Mouse (Mus musculus) heart, embryonic 14.5 days (tissue): Measurements from ENCODE around the gene Snrpc. TPM values are rescaled to one million over a fixed set of nuclear protein-coding genes. Genes with fewer than 3 reads are reported as not detected.

Experiments used
- ATAC-seq: fragments of 200-750 bp; cut with Nextera tagmentation; 2 replicates; pipeline ENCODE4 v1.8.0; 2017; ENCODE audit warnings: low read depth, moderate TSS enrichment; ENCODE audit not compliant: insufficient number of reproducible peaks, insufficient read depth, low FRiP score
- H3K27ac ChIP-seq, 2 experiments: fragments of 200-500 bp in 1 of 2; fragments of 300-500 bp in 1 of 2; sonication (generic) in 1 of 2; replicated peaks in 1 of 2; 2 replicates each; pipeline ENCODE4 v1.5.1; 2012 to 2014; ENCODE audit warnings: low read depth in 2 of 2, low read length in 2 of 2, control low read depth in 1 of 2, mild to moderate bottlenecking in 1 of 2, mixed read lengths in 1 of 2; ENCODE audit not compliant: control insufficient read depth in 1 of 2, insufficient read depth in 1 of 2
- H3K27me3 ChIP-seq: fragments of 300-500 bp; sonication (generic); 2 replicates; pipeline ENCODE4 v1.6.1; 2014; ENCODE audit warnings: mild to moderate bottlenecking, low read length, control low read depth; ENCODE audit not compliant: control insufficient read depth, insufficient read depth
- H3K36me3 ChIP-seq: fragments of 300-500 bp; sonication (generic); 2 replicates; pipeline ENCODE4 v1.6.1; 2014; ENCODE audit warnings: mild to moderate bottlenecking, control low read depth, low read length, mixed read lengths; ENCODE audit not compliant: control insufficient read depth, insufficient read depth
- H3K4me1 ChIP-seq, 2 experiments: fragments of 200-500 bp in 1 of 2; fragments of 300-500 bp in 1 of 2; sonication (generic) in 1 of 2; 2 replicates each; pipeline ENCODE4 v1.6.1; 2012 to 2014; ENCODE audit warnings: low read length in 2 of 2, control low read depth in 1 of 2, mixed read lengths in 1 of 2; ENCODE audit not compliant: control insufficient read depth in 2 of 2, insufficient read depth in 2 of 2
- H3K4me2 ChIP-seq: fragments of 300-500 bp; sonication (generic); 2 replicates; pipeline ENCODE4 v1.6.1; 2014; ENCODE audit warnings: mild to moderate bottlenecking, low read length
- H3K4me3 ChIP-seq, 2 experiments: fragments of 200-500 bp in 1 of 2; fragments of 300-500 bp in 1 of 2; sonication (generic) in 1 of 2; 2 replicates each; pipeline ENCODE4 v1.5.1; 2012 to 2014; ENCODE audit warnings: low read length in 2 of 2, mild to moderate bottlenecking in 2 of 2, control low read depth in 1 of 2, low read depth in 1 of 2, moderate library complexity in 1 of 2; ENCODE audit not compliant: control insufficient read depth in 1 of 2, insufficient read depth in 1 of 2
- H3K9ac ChIP-seq: fragments of 300-500 bp; sonication (generic); 2 replicates; pipeline ENCODE4 v1.6.1; 2014; ENCODE audit warnings: mild to moderate bottlenecking, low read length
- H3K9me3 ChIP-seq: fragments of 300-500 bp; sonication (generic); 2 replicates; pipeline ENCODE4 v1.6.1; 2016; ENCODE audit warnings: low read length, control low read depth; ENCODE audit not compliant: control insufficient read depth
- WGBS: fragments of 180-500 bp; shearing (Covaris S2); extraction: QIAGEN DNeasy Blood & Tissue Kit; methylation state at CpG from one replicate; pipeline ENCODE4 v1.1.7; 2014; 5-methylcytosine and 5-hydroxymethylcytosine counted together
- polyA plus RNA-seq: library from polyadenylated mRNA; unstranded; fragments of >200 nt; fragmentation: Nextera tagmentation; extraction: Ambion mirVana; gene quantifications from 2 replicates; pipeline ENCODE4 v1.2.1, GENCODE M21; 2014

The Snrpc gene
- polyA plus RNA-seq, 1 experiment from 2014 or later, result 228 TPM

- WGBS, result 77% methylated on average over 3 of the region's 3 CpGs
- no peak overlapping the region for H3K27ac ChIP-seq
- H3K4me1 ChIP-seq, result peaks cover 4 to 15% of the 10 kb centered on the region in 2 experiments; a peak in 3 of 4 replicates
- ATAC-seq, result no peak
- H3K4me2 ChIP-seq, result no peak overlapping the region
- no peak overlapping the region for H3K9ac ChIP-seq
- no peaks in the 10 kb centered on the region for H3K9me3 ChIP-seq
- H3K4me3 ChIP-seq, result no peak overlapping the region
- peaks cover 7% of the 10 kb centered on the region; the same call in 1 of the 2 replicates for H3K36me3 ChIP-seq
- H3K27me3 ChIP-seq, result no peaks in the 10 kb centered on the region
These were observed 35.6 kb downstream of the Snrpc start for GRCm38 (mm10) chr17:27873583-27873982.

GRCm38 (mm10) chr17:27874510-27874909, 36.6 kb downstream of the Snrpc start:
- peaks cover 4 to 15% of the 10 kb centered on the region in 2 experiments; a peak in 3 of 4 replicates for H3K4me1 ChIP-seq
- no peak overlapping the region for H3K9ac ChIP-seq
- ATAC-seq, result no peak
- H3K27me3 ChIP-seq, result no peaks in the 10 kb centered on the region
- H3K9me3 ChIP-seq, result no peaks in the 10 kb centered on the region
- peaks cover 15% of the 10 kb centered on the region for H3K36me3 ChIP-seq
- 48% methylated on average over 5 of the region's 5 CpGs for WGBS
- H3K4me3 ChIP-seq, result no peak overlapping the region
- H3K27ac ChIP-seq, result no peak overlapping the region
- H3K4me2 ChIP-seq, result no peak overlapping the region

- peaks cover 73% of the 10 kb centered on the region for H3K36me3 ChIP-seq
- H3K9ac ChIP-seq, result no peak overlapping the region
- WGBS, result 64% methylated on average over 11 of the region's 11 CpGs
- no peak overlapping the region for H3K27ac ChIP-seq
- H3K4me1 ChIP-seq, result 0 out of 4 replicates have a peak, but pooled peaks cover 0 to under 1% of the 10 kb centered on the region in 2 experiments
- H3K4me3 ChIP-seq, result no peak overlapping the region
- no peak overlapping the region for H3K4me2 ChIP-seq
- H3K27me3 ChIP-seq, result no peaks in the 10 kb centered on the region
- H3K9me3 ChIP-seq, result no peaks in the 10 kb centered on the region
- no peak for ATAC-seq
These were observed 43.6 kb downstream of the Snrpc start for GRCm38 (mm10) chr17:27881518-27881917.

- H3K4me3 ChIP-seq, result no peak overlapping the region
- 90% methylated on average over 8 of the region's 8 CpGs for WGBS
- H3K9me3 ChIP-seq, result no peaks in the 10 kb centered on the region
- H3K27me3 ChIP-seq, result no peaks in the 10 kb centered on the region
- ATAC-seq, result no peak
- H3K4me2 ChIP-seq, result no peak overlapping the region
- no peak overlapping the region for H3K9ac ChIP-seq
- peaks cover 0 to 5% of the 10 kb centered on the region in 2 experiments; a peak in 1 of 4 replicates for H3K4me1 ChIP-seq
- no peak overlapping the region for H3K27ac ChIP-seq
- H3K36me3 ChIP-seq, result peaks cover 85% of the 10 kb centered on the region
These were observed 45.2 kb downstream of the Snrpc start for GRCm38 (mm10) chr17:27883129-27883528.

GRCm38 (mm10) chr17:27883994-27884393, 46.0 kb downstream of the Snrpc start:
- no peak overlapping the region for H3K9ac ChIP-seq
- peaks cover 81% of the 10 kb centered on the region for H3K36me3 ChIP-seq
- peaks cover 0 to 5% of the 10 kb centered on the region in 2 experiments; a peak in 1 of 4 replicates for H3K4me1 ChIP-seq
- H3K4me2 ChIP-seq, result no peak overlapping the region
- no peak overlapping the region for H3K4me3 ChIP-seq
- no peaks in the 10 kb centered on the region for H3K27me3 ChIP-seq
- WGBS, result 88% methylated on average over 6 of the region's 6 CpGs
- ATAC-seq, result no peak
- H3K27ac ChIP-seq, result no peak overlapping the region
- H3K9me3 ChIP-seq, result no peaks in the 10 kb centered on the region

- 63% methylated on average over 19 of the region's 19 CpGs for WGBS
- Histone ChIP-seq H3K4me2 (no peak overlapping the region), H3K27me3 (no peaks in the 10 kb centered on the region), H3K9me3 (no peaks in the 10 kb centered on the region), H3K27ac (0 out of 4 replicates have a peak overlapping the region, but pooled peaks of 1 of the 2 experiments have one; percentile 6), H3K4me1 (peaks cover 0 to 8% of the 10 kb centered on the region in 2 experiments; a peak in 2 of 4 replicates), H3K9ac (no peak overlapping the region), H3K4me3 (no peak overlapping the region), H3K36me3 (peaks cover 83% of the 10 kb centered on the region)
- ATAC-seq, result no peak
These were observed 48.7 kb downstream of the Snrpc start for GRCm38 (mm10) chr17:27886499-27887210.
